Mouse (Mus musculus) stomach, embryonic 14.5 days (tissue): ENCODE data around the gene Lrrc39. TPM values are rescaled to one million over a fixed set of nuclear protein-coding genes. Genes with fewer than 3 reads are reported as not detected.

Source experiments
- ATAC-seq: fragments of 200-750 bp; cut with Nextera tagmentation; 2 replicates; pipeline ENCODE4 v1.8.0; 2017; ENCODE audit warnings: low read depth, moderate TSS enrichment; ENCODE audit not compliant: insufficient number of reproducible peaks, insufficient read depth, low FRiP score
- H3K27ac ChIP-seq: fragments of 300-500 bp; sonication (generic); 2 replicates; pipeline ENCODE4 v1.5.1; 2014; ENCODE audit warnings: mild to moderate bottlenecking, low read length, moderate library complexity, mixed read lengths
- H3K27me3 ChIP-seq: fragments of 300-500 bp; sonication (generic); 2 replicates; pipeline ENCODE4 v1.6.1; 2014; ENCODE audit warnings: low read length, control low read depth, mixed read lengths; ENCODE audit not compliant: control insufficient read depth, insufficient read depth
- H3K36me3 ChIP-seq: fragments of 300-500 bp; sonication (generic); 2 replicates; pipeline ENCODE4 v1.6.1; 2014; ENCODE audit warnings: mild to moderate bottlenecking, control low read depth, low read length, moderate library complexity, mixed read lengths; ENCODE audit not compliant: control insufficient read depth, insufficient read depth
- H3K4me1 ChIP-seq: fragments of 300-500 bp; sonication (generic); 2 replicates; pipeline ENCODE4 v1.6.1; 2014; ENCODE audit warnings: low read length, control low read depth, mixed read lengths; ENCODE audit not compliant: control insufficient read depth, insufficient read depth
- H3K4me2 ChIP-seq: fragments of 300-500 bp; sonication (generic); replicated peaks from 2 replicates; pipeline ENCODE4 v1.6.1; 2014; ENCODE audit warnings: low read depth, low read length, control low read depth
- H3K4me3 ChIP-seq: fragments of 300-500 bp; sonication (generic); 2 replicates; pipeline ENCODE4 v1.5.1; 2014; ENCODE audit warnings: low read depth, low read length, control low read depth
- H3K9ac ChIP-seq: fragments of 300-500 bp; sonication (generic); replicated peaks from 2 replicates; pipeline ENCODE4 v1.6.1; 2014; ENCODE audit warnings: low read depth, mild to moderate bottlenecking, control low read depth, low read length, moderate library complexity, mixed read lengths
- H3K9me3 ChIP-seq: fragments of 300-500 bp; sonication (generic); 2 replicates; pipeline ENCODE4 v1.6.1; 2016; ENCODE audit warnings: low read depth, low read length, control low read depth; ENCODE audit not compliant: control insufficient read depth
- WGBS: fragments of 180-500 bp; shearing (Covaris S2); extraction: QIAGEN DNeasy Blood & Tissue Kit; methylation state at CpG from one replicate; pipeline ENCODE4 v1.1.7; 2014; 5-methylcytosine and 5-hydroxymethylcytosine counted together
- polyA plus RNA-seq: library from polyadenylated mRNA; unstranded; fragments of >200 nt; fragmentation: Nextera tagmentation; extraction: Ambion mirVana; gene quantifications from 2 replicates; pipeline ENCODE4 v1.2.1, GENCODE M21; 2014

The Lrrc39 gene
- 0.80 and 1.1 TPM in 2 replicates for polyA plus RNA-seq

- Histone ChIP-seq H3K4me2 (no peak within 1 kb of the TSS), H3K4me1 (no peaks in the 10 kb centered on the region), H3K4me3 (no peak within 1 kb of the TSS), H3K27ac (no peak within 1 kb of the TSS), H3K36me3 (no peaks in the 10 kb centered on the region), H3K9me3 (no peaks in the 10 kb centered on the region; the same call in 1 of the 2 replicates), H3K27me3 (no peaks in the 10 kb centered on the region), H3K9ac (no peak within 1 kb of the TSS)
- ATAC-seq, result peak; percentile 77; the same call in 1 of the 2 replicates
- WGBS, result 47% methylated on average over 7 of the region's 7 CpGs
Measured at GRCm38 (mm10) chr3:116562408-116563094, at the start of gene Lrrc39. TSS of gene Lrrc39 (plus strand) at chr3:116562973.

DNA sequence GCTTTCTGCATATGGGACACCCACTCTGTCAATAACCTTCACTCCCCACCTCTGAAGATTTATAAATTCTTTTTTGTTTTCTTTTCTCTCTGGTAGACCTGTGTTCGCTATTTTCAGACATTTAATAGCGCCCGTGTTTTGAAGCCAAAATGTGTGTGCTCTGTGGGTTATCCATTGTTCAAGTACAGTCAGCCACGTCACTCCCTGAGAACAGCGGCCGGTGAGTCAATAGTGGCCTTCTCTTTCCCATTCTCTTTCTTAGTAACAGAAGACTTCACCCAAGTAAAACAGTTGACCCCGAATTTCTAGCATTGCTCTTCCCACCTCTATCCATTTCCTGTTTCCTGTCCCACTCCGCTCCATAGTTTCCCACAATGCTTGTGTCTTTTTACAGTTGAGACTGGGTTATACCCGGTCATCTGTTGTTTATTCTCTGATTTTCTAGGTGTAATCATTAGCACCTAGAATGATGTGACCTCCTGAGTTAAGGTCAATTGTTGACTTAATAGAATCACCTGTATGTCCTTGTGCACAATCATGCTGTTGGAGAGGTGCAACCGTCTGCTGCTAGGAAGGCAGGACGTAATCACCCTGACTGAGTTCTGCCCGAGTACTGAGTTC lies 42.5 kb upstream of the Lrrc39 start:
- Histone ChIP-seq H3K36me3 (no peaks in the 10 kb centered on the region), H3K4me2 (no peak overlapping the region), H3K9ac (no peak overlapping the region), H3K4me1 (no peaks in the 10 kb centered on the region), H3K9me3 (no peaks in the 10 kb centered on the region), H3K27ac (no peak overlapping the region), H3K4me3 (no peak overlapping the region), H3K27me3 (no peaks in the 10 kb centered on the region)
- 73% methylated on average over 12 of the region's 12 CpGs for WGBS
- ATAC-seq, result no peak

- Histone ChIP-seq H3K9me3 (no peaks in the 10 kb centered on the region), H3K36me3 (peaks cover 8% of the 10 kb centered on the region; the same call in 1 of the 2 replicates), H3K27ac (no peak overlapping the region), H3K4me3 (no peak overlapping the region), H3K4me2 (no peak overlapping the region), H3K9ac (no peak overlapping the region), H3K4me1 (no peaks in the 10 kb centered on the region), H3K27me3 (no peaks in the 10 kb centered on the region)
- 73% methylated on average over 3 of the region's 5 CpGs for WGBS
- no peak for ATAC-seq
Measured at GRCm38 (mm10) chr3:116529741-116530140, 33.0 kb upstream of the Lrrc39 start.

GRCm38 (mm10) chr3:116530826-116531225 lies 31.9 kb upstream of the Lrrc39 start:
- H3K27ac ChIP-seq, result no peak overlapping the region
- H3K9me3 ChIP-seq, result no peaks in the 10 kb centered on the region
- no peak overlapping the region for H3K4me3 ChIP-seq
- no peak overlapping the region for H3K4me2 ChIP-seq
- no peak for ATAC-seq
- no peaks in the 10 kb centered on the region for H3K27me3 ChIP-seq
- peaks cover 16% of the 10 kb centered on the region for H3K36me3 ChIP-seq
- no peak overlapping the region for H3K9ac ChIP-seq
- no peaks in the 10 kb centered on the region for H3K4me1 ChIP-seq
- WGBS, result 74% methylated on average over 4 of the region's 4 CpGs

- no peak overlapping the region for H3K9ac ChIP-seq
- no peak overlapping the region for H3K4me2 ChIP-seq
- peaks cover 23% of the 10 kb centered on the region for H3K36me3 ChIP-seq
- H3K4me3 ChIP-seq, result no peak overlapping the region
- H3K27me3 ChIP-seq, result no peaks in the 10 kb centered on the region
- H3K27ac ChIP-seq, result no peak overlapping the region
- no peaks in the 10 kb centered on the region for H3K4me1 ChIP-seq
- ATAC-seq, result 0 out of 2 replicates have a peak, but pooled peaks have one; percentile 53
- WGBS, result 35% methylated on average over 16 of the region's 16 CpGs
- no peaks in the 10 kb centered on the region for H3K9me3 ChIP-seq
Measured at GRCm38 (mm10) chr3:116536428-116537199, 26.2 kb upstream of the Lrrc39 start.

DNA sequence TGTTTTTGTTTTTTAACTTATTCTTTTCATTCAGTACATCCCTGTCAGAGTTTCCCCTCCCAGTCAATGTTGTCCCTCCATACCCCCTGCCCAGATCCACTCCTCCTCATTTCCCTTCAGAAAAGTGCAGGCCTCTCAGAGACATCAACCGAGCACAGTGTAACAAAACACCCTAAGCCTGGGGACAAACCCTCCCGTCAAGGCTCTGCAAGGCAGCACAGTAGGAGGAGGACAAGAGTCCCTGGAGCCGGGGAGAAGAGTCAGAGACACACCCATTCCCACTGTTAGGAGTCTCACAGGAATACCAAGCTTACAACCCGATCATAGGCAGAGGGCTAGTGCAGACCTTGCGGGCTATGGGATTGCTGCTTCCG lies 25.6 kb upstream of the Lrrc39 start:
- no peak for ATAC-seq
- H3K36me3 ChIP-seq, result peaks cover 23% of the 10 kb centered on the region
- H3K27ac ChIP-seq, result no peak overlapping the region

DNA sequence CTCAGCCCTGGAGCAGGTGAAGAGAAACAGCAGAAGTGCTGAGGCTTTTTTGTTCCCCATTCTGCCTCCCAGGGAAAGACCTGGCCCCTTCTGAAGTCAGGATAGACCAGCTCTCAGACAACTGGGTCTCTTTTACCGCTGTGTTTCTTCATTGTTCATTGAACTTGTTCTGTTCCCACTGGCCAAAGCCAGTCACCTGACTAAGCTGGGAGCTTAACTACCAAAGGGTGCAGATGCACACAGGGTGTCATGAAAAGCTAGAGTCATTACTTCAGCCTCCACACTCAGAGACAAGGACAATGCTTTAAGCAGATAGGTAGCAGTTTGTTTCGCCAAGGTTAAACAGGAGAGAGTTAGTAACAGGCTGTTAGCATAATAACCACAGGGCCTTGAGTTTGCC lies 20.7 kb upstream of the Lrrc39 start:
- no peak overlapping the region for H3K4me2 ChIP-seq
- peaks cover 15% of the 10 kb centered on the region for H3K36me3 ChIP-seq
- no peaks in the 10 kb centered on the region for H3K4me1 ChIP-seq
- H3K9me3 ChIP-seq, result no peaks in the 10 kb centered on the region
- no peak for ATAC-seq
- H3K27me3 ChIP-seq, result no peaks in the 10 kb centered on the region
- 81% methylated on average over 2 of the region's 2 CpGs for WGBS
- no peak overlapping the region for H3K27ac ChIP-seq
- H3K4me3 ChIP-seq, result no peak overlapping the region
- H3K9ac ChIP-seq, result no peak overlapping the region

More for the DNA sequence above, 25.6 kb upstream of the Lrrc39 start:
- H3K4me2 ChIP-seq, result no peak overlapping the region
- H3K4me3 ChIP-seq, result no peak overlapping the region
- H3K9me3 ChIP-seq, result no peaks in the 10 kb centered on the region
- no peak overlapping the region for H3K9ac ChIP-seq
- H3K4me1 ChIP-seq, result no peaks in the 10 kb centered on the region
- WGBS, result 63% methylated on average over 6 of the region's 6 CpGs
- no peaks in the 10 kb centered on the region for H3K27me3 ChIP-seq

DNA sequence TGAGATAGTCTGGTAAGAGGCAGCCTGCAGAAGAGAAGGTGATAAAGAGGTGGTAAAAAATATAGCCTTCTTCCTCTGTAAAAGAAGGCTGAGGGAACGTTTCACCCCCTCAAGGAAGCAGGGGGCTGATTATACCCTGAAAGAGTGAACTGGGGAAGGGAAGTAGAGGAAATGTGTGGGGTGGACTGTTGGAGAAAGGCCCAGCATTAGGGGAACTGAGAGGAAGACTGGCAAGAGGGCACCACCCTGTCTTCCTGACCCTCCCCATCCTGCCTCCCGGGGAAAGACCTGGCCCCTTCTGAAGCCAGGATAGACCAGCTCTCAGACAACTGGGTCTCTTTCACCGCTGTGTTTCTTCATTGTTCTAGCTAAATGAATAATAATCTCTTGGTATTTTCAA lies 20.2 kb upstream of the Lrrc39 start:
- no peak for ATAC-seq

More for the DNA sequence above, 20.2 kb upstream of the Lrrc39 start:
- no peak overlapping the region for H3K4me3 ChIP-seq
- H3K9me3 ChIP-seq, result no peaks in the 10 kb centered on the region
- no peak overlapping the region for H3K4me2 ChIP-seq
- 74% methylated on average over 3 of the region's 3 CpGs for WGBS
- H3K9ac ChIP-seq, result no peak overlapping the region
- H3K4me1 ChIP-seq, result no peaks in the 10 kb centered on the region
- peaks cover 15% of the 10 kb centered on the region for H3K36me3 ChIP-seq
- H3K27me3 ChIP-seq, result no peaks in the 10 kb centered on the region
- no peak overlapping the region for H3K27ac ChIP-seq
